In genomic region chr9:44579392-44579791, GRCm38 (mm10) we compare ENCODE assay signal across 9 mouse cellular contexts. TPM values are rescaled to one million over a fixed set of nuclear protein-coding genes. Genes with fewer than 3 reads are reported as not detected.
DNase-seq lines count a peak whose midpoint lies in the region; ATAC-seq and TF ChIP-seq lines count a peak whose summit lies in the region.
"Had no signal": no experiment of that assay in that cellular context is flagged by ENCODE, and none has a peak within 500 bp of the region (broad histone marks: within the 10 kb centered on the region; RNA-seq: fewer than 3 reads in every experiment).

No protein-coding gene starts in this region.

- H3K27ac ChIP-seq in lung, postnatal 0 days (ENCODE audit: low read length) = 0 out of 2 replicates have a peak overlapping the region, but pooled peaks have one; percentile 32
- no peak overlapping the region for H3K27ac ChIP-seq in stomach, postnatal 0 days (replicated peaks)
- H3K27ac ChIP-seq: neural tube, embryonic 12.5 days had no signal

- DNase-seq in B cell, adult 2 months = peak; percentile 94 to 97
- peak; percentile 56 for DNase-seq in ZHBTc4 (ENCODE audit: low read depth, low spot score)
- DNase-seq in heart, postnatal 36 days = peak; percentile 35 to 55
- peak; percentile 94 for DNase-seq in lung, postnatal 0 days (ENCODE audit: low spot score)
- DNase-seq in stomach, postnatal 0 days (ENCODE audit: low spot score) = peak; percentile 42
- no peak for DNase-seq in right cerebral cortex, adult 18-20 months
- no peak for DNase-seq in urinary bladder, postnatal 14 days (ENCODE audit: low spot score)
- no peak for DNase-seq in adrenal gland, adult 18-20 months (ENCODE audit: low spot score in 2 of 2)

- no peaks in the 10 kb centered on the region for H3K9me3 ChIP-seq in lung, postnatal 0 days (ENCODE audit: low read length)
- no peaks in the 10 kb centered on the region for H3K9me3 ChIP-seq in stomach, postnatal 0 days (ENCODE audit: control insufficient read depth, low read length)
- H3K9me3 ChIP-seq: neural tube, embryonic 12.5 days had no signal

- 0 out of 2 replicates have a peak, but pooled peaks have one; percentile 4 for TF ChIP-seq CTCF in lung, postnatal 0 days (IDR thresholded peaks at IDR 0.05)
- TF ChIP-seq CTCF in stomach, postnatal 0 days (IDR thresholded peaks at IDR 0.05; ENCODE audit: low read depth) = no peak

- no peak for TF ChIP-seq EP300 in lung, postnatal 0 days (IDR thresholded peaks at IDR 0.05)
- no peak for TF ChIP-seq EP300 in stomach, postnatal 0 days (optimal IDR thresholded peaks at IDR 0.05)

- no peak overlapping the region for H3K4me3 ChIP-seq in lung, postnatal 0 days (ENCODE audit: low read depth, low read length)
- H3K4me3 ChIP-seq in stomach, postnatal 0 days (ENCODE audit: low read depth, low read length) = no peak overlapping the region
- H3K4me3 ChIP-seq: neural tube, embryonic 12.5 days had no signal

- H3K36me3 ChIP-seq in lung, postnatal 0 days (ENCODE audit: insufficient read depth, low read length) = no peaks in the 10 kb centered on the region
- no peaks in the 10 kb centered on the region for H3K36me3 ChIP-seq in stomach, postnatal 0 days (ENCODE audit: control insufficient read depth, insufficient read depth, low read length)
- H3K36me3 ChIP-seq: neural tube, embryonic 12.5 days had no signal

- H3K9ac ChIP-seq in lung, postnatal 0 days (replicated peaks; ENCODE audit: low read depth) = no peak overlapping the region
- no peak overlapping the region for H3K9ac ChIP-seq in stomach, postnatal 0 days (ENCODE audit: low read length)
- H3K9ac ChIP-seq: neural tube, embryonic 12.5 days had no signal

- H3K27me3 ChIP-seq in lung, postnatal 0 days (replicated peaks; ENCODE audit: insufficient read depth, low read length) = no peaks in the 10 kb centered on the region
- H3K27me3 ChIP-seq in stomach, postnatal 0 days (ENCODE audit: control insufficient read depth, insufficient read depth, low read length) = no peaks in the 10 kb centered on the region
- H3K27me3 ChIP-seq: neural tube, embryonic 12.5 days had no signal

- intact Hi-C loops in heart, postnatal 36 days (cut with DNase I) = no loop called here

- 19% methylated on average over 6 of the region's 6 CpGs for WGBS in lung, postnatal 0 days
- WGBS in stomach, postnatal 0 days = 38% methylated on average over 6 of the region's 6 CpGs

- ATAC-seq in lung, postnatal 0 days = peak; percentile 83
- ATAC-seq in stomach, postnatal 0 days (ENCODE audit: low FRiP score, low TSS enrichment) = peak; percentile 54; the same call in 1 of the 2 replicates

- H3K4me2 ChIP-seq in lung, postnatal 0 days (replicated peaks; ENCODE audit: low read depth, low read length) = peak overlapping the region; percentile 33
- no peak overlapping the region for H3K4me2 ChIP-seq in stomach, postnatal 0 days (replicated peaks; ENCODE audit: low read depth)
- H3K4me2 ChIP-seq: neural tube, embryonic 12.5 days had no signal

- H3K4me1 ChIP-seq in lung, postnatal 0 days (ENCODE audit: insufficient read depth, low read depth, low read length) = no peaks in the 10 kb centered on the region
- no peaks in the 10 kb centered on the region for H3K4me1 ChIP-seq in stomach, postnatal 0 days (replicated peaks; ENCODE audit: control insufficient read depth, insufficient read depth)
- H3K4me1 ChIP-seq: neural tube, embryonic 12.5 days had no signal

RNA-seq across cellular contexts. Expression of gene Cxcr5, which starts 17.7 kb away (rescaled TPM):
- total RNA-seq in heart, postnatal 36 days (2021) = under 1 TPM; 0.22 to 0.47 TPM
- polyA plus RNA-seq in lung, postnatal 0 days (2015; fragmentation: Nextera tagmentation; extraction: Ambion mirVana) = 0.17 TPM in 2 replicates
- 0.13 and 0.21 TPM in 2 replicates for polyA plus RNA-seq in stomach, postnatal 0 days (2015; fragmentation: Nextera tagmentation; extraction: Ambion mirVana)
- total RNA-seq in adrenal gland, adult 18-20 months (2021) = under 1 TPM; 0.16 to 0.40 TPM
- polyA plus RNA-seq: neural tube, embryonic 12.5 days had no signal

RNA-seq across cellular contexts. Expression of gene Ddx6, which starts 25.3 kb away (rescaled TPM):
- 10 to 100 TPM; 82.0 to 85.0 TPM for total RNA-seq in heart, postnatal 36 days (2021)
- polyA plus RNA-seq in lung, postnatal 0 days (2015; fragmentation: Nextera tagmentation; extraction: Ambion mirVana) = 13.9 and 18.3 TPM in 2 replicates
- 7.9 and 10.4 TPM in 2 replicates for polyA plus RNA-seq in stomach, postnatal 0 days (2015; fragmentation: Nextera tagmentation; extraction: Ambion mirVana)
- 100 to 1,000 TPM; 113 to 140 TPM for total RNA-seq in adrenal gland, adult 18-20 months (2021)

Comparison
In these comparisons a context has a peak if more than half of its experiments do, and no peak if none do; other contexts are left out.
1. DNase-seq: peak in B cell, adult 2 months (2 of 2), ZHBTc4 (single experiment), heart, postnatal 36 days (2 of 2), lung, postnatal 0 days (single experiment) and stomach, postnatal 0 days (single experiment); none in right cerebral cortex, adult 18-20 months (single experiment), urinary bladder, postnatal 14 days (single experiment) and adrenal gland, adult 18-20 months (0 of 2).